Mouse (Mus musculus): ENCODE measurements at regions not wholly inside any gene's neighbourhood (a gene's known extent, or its start where the extent isn't known, plus 50 kb on each side); places are given as distances from the start of the nearest gene placed in this dataset.

DNA sequence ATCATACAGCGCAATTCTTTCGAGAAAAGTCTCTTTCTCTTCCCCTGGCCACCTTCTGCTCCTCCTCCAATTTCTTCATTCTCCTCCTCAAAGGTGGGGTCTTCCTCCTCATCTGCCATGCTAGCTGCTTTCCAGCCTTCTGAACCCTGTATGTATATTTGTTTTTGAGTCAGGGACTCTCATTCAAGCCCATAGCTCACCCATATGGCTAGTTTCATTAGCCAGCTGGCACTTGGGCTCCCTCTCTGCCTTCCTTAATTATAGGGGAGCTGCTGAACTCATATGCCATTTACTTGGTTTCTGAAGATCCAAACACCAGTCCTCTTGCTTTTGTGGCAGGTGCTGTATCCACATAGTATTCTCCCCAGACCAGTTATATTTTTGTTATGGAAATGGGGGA lies 160.8 kb upstream of the Otx2 start:
- TF ChIP-seq CTCF (conservative IDR thresholded peaks at IDR 0.05; ENCODE audit: low read length) (no peak), NANOG (IDR thresholded peaks at IDR 0.05; ENCODE audit: borderline replicate concordance, low read length) (no peak), POU5F1 (IDR thresholded peaks at IDR 0.05; ENCODE audit: borderline replicate concordance, low read length) (no peak)
